Mouse (Mus musculus) v-Abl transformed pro-B cells (cell line): ENCODE data around the gene Fam114a2.

Experiments
- in situ Hi-C, 2 experiments: fragments of 400-800 bp; cut with MboI; formaldehyde crosslinking; loops; one replicate each; pipeline ENCODE4 v1.15.1; 2025; ENCODE audit not compliant: unreplicated experiment in 2 of 2

Fam114a2 gene

DNA sequence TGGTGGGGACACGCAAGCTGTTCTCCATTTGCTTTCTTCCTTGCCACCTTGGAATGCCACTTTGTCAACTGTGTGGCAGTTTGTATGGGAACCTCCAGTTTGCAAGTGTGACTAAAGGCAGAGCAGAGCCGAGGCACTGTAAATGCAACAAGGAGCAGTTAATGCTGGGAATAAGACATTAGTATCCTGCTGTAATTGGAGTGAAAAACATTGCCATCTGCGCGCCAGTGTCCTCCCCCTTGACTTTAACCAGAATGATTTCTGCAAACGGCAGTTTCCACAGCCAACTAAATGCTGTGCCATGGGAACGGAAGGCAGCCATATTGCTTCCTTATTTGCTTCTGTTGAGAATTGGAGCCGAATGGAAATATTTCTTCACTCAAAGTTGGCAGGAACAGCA lies 3.6 kb upstream of the Fam114a2 start:
- in situ Hi-C loops = no loop called here

DNA sequence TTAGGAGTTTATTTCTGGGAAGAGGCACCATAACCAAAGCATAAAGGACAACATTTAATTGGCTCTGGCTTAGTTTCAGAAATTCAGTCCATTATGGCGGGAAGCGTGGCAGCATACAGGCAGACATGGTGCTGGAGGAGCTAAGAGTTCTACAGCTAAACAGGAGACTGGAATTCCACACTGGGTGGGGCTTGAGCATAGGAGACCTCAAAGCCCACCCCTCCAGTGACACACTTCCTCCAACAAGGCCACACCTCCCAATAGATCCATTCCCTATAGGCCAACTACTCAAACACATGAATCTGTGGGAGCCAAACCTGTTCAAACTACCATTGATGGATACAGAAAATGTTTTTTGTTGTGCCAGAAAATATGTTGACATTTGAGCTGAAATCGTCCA lies 2.8 kb upstream of the Fam114a2 start:
- in situ Hi-C loops = no loop called here

DNA sequence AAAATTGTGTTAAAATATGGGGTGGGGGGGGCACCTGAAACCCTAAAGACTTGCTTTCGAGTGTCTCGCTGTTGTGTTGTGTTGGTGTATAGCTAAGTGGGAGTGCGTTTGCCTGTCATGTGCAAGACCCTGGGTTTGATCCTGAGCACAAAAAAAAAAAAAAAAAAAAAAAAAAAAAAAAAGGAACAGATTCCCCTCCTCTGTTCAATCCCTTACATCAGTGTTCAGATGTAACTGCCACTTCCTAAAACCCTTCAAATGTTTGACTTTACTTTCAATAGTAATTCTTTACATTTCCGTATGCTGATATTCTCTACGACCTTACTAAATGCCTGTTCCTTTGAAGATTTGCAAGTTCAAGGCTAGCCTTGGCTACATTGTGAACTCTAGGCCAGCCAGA lies 887 bp upstream of the Fam114a2 start:
- in situ Hi-C loops = no loop called here

DNA sequence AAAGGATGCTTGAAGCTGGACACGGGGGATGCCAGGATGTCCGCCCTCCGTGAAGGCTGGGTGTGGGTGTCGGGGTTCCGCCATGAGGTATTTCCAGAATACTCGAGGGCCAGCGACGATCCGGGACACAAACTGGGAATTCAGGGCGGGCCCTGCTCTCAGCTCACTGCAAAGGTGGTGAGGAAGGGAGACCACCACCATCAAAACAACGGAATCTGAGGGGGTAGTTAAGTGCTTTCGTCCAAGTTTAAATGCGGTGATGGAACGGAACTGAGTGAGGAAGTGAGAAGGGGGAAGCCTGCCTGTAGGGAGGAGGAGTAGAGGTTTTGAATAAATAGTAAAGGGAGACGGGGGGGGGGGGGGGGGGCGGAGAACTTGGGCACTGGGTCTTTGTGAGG lies 333 bp upstream of the Fam114a2 start:
- in situ Hi-C loops = no loop called here

DNA sequence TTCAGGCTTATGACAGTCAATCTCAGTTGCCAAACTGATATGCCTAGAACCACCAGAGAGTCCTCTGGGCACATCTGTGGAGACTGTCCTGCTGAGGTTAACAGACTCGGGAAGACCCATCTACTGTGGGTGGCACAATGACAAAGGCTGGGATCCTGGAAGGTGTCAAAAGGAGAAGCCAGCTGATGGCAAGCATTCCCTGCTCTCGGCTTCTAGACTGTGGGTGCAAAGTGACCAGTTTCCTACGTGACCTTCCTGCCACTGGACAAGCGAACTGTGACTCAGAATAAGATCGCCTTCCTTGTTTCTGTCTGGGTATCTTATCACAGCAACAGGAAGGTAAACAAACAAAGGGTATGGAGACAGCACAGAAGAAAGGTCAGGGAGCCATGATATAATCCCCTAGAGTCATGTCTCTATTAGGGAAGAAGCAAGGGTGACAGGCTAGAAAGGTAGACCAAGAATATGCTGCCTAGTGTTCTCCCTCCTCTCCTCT lies 1.4 kb downstream of the Fam114a2 start:
- in situ Hi-C loops = no loop called here

DNA sequence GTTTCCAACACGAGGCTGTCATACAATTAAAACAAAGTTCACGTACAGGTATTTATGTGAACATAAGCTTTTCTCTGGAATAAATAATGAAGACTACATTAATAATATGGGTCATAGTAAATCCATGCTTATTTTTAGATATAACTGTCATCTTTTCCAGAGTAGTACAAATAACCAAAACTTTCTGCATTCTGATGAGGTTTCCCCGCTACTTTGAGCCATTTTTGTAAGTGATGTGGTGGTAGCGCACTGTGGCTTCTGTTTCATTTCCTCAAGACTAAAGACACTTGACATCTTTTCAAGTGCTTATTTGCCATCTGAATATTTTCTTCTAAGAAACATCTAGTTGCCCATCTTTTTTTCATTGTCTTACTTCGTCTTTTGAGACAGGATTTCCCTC lies 3.2 kb downstream of the Fam114a2 start:
- in situ Hi-C loops = no loop called here

DNA sequence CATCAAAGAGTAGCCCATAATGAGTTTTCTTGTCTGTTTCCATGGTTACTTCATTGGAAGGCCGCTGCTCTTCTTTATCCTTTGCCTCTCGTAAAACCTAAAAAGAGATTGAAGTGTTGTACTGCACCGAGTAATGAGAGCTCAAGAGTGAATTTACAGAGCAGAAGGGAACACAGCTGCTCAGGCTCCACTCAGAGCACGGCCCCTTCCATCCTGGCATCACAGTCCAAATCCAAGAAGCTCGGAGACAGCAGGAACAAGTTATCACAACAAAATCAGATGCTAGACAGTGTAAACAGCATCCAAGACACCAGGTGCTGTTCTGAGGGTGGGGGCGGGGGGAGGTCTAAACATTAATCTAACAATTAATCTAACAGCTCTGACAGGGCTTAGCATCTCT lies 11.5 kb downstream of the Fam114a2 start:
- in situ Hi-C loops = no loop called here

DNA sequence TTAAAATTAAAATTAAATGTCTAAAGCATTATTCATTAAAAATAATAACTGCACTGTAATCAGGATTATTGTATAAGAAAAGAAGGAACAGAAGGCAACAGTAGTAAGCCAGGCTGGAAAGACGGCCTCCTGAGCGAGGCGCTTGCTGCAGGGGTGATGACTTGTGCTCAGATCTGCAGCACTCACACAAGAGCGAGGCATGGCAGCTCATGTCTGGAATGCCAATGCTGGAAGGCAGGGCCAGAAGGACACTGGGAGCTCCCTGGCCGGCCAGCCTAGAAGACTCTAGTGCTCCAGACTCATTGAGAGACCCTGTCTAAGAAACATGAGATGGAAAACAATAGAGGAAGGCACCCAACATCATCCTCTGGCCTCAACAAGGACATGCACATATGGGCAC lies 15.3 kb downstream of the Fam114a2 start:
- in situ Hi-C loops = no loop called here

DNA sequence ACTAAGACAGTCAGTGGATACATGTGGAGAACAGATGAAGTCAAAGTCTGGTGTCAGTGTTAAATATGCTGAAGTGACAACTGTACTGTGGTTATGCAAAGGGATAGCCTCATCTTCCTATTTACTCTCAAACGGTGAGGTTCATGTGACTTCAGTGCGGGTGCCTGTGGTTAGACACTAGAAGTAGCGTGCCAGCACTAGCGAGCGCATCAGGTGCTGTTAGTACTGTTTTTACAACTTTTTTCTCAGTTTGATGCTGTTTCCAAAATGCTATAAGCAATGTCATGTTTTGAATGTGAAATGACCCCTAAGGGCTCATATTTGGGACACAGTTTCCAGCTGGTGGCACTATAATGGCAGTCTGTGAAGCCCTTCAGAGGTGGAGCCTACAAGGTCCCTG lies 20.2 kb downstream of the Fam114a2 start:
- in situ Hi-C loops = no loop called here

DNA sequence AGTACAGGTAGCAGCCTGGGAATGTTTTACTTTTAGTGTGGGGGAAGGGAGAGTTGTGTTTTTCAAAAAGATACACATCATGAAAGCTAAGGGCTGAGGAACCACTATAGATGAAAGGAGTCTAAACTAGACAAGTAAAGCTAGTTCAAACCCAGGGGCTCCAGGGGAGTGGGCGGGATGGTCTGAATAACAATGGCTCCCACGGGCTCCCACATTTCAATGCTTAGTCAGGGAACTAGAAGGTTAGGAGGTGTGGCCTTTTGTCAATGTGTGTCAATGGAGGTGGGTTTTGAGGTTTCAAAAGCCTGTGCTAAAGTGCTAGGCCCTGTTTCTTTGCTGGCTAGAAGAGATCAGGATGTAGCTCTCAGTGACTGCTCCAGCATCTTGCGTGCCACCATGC lies 20.7 kb downstream of the Fam114a2 start:
- in situ Hi-C loops = no loop called here

DNA sequence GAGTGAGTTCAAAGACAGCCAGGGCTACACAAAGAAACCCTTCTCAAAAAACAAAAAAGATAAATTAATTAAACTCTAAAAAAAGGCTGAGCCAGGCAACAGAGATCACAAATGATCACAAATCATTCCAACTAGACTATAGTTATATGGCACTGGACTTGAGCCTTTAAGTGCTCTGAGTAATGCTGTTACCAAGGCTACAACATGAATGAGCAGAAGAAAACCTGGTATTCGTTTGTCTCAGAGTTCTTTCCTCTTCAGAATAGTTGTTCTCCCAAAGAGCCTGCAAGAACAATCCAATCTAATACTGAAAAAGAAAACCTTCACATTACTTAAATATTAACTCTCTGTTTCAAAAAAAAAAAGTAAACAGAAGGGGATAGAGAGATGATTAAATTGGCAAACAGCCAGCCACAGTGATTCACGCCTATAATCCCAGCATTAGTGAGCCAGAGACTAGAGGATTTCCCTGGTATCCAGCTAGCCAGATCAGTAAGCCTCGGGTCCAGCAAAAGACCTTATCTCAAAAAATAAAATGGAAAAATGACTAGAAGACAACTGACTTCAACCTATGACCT lies 21.9 kb downstream of the Fam114a2 start:
- in situ Hi-C loops = no loop called here

DNA sequence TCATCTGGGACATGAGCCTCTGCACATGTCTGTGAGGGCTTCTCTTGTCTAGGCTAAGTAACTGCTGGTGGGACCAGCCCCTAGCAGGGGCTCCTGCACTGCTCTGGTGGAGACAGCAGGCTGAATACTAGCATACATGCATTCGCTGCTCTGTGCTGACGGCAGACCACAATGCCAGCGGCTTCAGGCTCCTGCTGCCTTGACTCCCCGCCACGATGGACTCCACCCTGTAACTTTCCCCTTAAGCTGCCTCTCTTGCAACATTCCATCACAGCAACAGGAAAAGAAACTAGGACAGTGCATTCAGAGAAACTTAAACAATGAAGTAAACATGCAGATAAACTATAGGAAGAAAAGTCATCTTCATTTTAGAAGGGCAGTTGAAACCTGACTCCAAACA lies 30.0 kb downstream of the Fam114a2 start:
- in situ Hi-C loops = no loop called here

DNA sequence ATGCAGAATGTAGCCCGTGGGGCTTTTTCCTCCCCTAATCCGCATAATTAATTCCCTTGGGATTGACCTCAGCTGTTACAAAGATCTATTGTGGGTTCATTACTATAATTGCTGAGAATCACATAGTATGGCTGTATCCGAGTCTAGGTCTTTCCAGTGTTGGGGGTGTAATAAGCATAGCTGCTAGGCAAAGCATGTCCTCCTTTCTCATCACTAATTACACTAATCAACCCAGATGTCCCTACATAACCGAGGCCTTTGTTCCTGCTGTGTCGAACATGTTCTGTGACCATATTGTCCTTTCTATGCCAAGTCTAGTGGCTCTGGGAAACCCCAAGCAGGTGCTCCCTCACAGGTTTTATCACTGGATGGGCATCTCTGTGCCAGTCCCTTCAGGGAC lies 40.3 kb downstream of the Fam114a2 start:
- in situ Hi-C loops = loop anchor here (5.0 to 10.0 kb wide), 2 partner anchors 304 to 457 kb away; no protein-coding TSS in a partner anchor

DNA sequence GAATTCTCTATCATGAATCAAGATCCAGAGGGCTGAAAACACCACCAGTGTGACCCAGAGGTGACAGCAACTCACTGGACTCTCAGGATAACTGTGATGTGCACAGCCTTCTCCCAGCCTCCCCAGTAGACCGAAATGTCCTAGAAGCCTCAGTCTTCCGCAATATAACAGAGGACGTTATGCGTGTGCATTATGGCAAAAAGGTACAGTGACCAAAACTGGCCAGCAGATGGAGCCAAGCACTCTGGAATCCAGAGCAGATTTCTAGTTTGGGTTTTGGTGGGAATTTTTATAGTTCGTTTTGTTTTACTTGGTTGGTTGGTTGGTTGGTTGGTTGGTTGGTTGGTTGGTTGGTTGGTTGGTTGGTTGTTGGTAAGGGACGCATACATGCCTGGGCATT lies 43.3 kb downstream of the Fam114a2 start:
- in situ Hi-C loops = loop anchor here (5.0 to 10.0 kb wide), 2 partner anchors 307 to 460 kb away; no protein-coding TSS in a partner anchor

DNA sequence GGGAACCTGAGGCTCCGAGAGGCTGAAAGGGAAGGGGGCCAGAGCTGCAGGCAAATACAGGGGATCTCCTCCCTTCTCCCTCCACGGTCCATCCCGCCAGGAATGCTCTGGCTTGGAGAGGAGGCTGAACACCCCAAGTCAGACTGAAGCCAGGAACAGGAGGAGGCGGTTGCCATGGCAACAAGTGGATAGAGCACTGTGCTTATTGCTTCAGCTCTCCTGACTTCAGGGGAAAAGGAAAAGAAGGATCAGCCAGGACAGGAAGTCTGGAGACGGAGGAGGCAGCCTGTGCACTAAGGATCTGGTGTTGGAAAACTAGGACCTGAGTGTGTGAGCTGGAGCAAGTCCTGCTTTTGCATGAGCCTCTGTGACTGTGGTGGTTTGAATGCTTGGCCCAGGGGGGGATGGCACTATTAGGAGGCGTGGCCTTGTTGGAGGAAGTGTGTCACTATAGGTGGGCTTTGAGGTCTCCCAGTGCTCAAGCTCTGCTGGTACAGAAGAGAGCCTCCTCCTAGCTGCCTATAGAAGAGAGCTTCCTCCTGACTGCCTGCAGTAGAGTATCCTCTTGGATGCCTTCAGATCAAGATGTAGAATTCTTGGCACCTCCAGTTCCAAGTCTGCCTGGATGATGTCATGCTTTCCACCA lies 44.0 kb downstream of the Fam114a2 start:
- in situ Hi-C loops = loop anchor here (10.0 to 25.0 kb wide), 2 partner anchors 460 to 1962 kb away; no protein-coding TSS in a partner anchor

DNA sequence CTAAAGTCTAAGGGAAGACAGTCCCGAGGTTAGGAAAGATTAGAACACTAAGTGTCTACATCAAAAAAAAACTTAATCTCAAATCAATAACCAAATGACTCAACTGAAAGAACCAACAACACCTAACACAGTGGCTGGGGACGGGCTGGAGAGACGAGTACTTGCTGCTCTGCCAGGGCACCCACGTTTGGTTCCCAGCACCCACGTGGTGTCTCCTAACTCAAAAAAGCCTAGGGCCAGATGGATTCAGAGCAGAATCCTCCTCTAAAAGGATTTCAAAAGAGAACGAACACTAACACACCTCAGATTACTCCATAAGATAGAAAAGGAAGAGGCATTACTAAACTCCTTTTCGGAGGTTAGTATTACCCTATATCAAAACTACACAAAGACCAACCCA lies 47.4 kb downstream of the Fam114a2 start:
- in situ Hi-C loops = loop anchor here (10.0 to 25.0 kb wide), 2 partner anchors 464 to 1959 kb away; no protein-coding TSS in a partner anchor

DNA sequence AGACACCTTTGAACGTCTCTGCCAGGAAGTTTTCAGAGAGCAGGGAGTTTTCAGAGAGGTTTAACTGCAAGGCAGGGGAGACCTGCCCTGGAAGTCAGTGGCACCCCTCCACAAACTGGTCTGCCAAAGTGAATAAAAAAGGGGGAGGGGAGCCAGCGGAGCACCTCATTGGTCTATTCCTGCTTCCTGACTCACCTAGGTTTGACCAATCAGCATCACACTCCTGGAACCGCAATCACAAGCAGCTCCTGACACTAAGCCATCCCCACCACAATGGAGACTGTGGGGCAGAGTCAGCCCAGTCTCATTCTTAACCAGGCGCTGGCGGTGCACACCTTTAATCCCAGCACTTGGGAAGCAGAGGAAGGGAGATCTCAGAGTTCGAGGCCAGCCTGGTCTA lies 48.4 kb downstream of the Fam114a2 start:
- in situ Hi-C loops = loop anchor here (10.0 to 25.0 kb wide), 2 partner anchors 465 to 1958 kb away; no protein-coding TSS in a partner anchor

DNA sequence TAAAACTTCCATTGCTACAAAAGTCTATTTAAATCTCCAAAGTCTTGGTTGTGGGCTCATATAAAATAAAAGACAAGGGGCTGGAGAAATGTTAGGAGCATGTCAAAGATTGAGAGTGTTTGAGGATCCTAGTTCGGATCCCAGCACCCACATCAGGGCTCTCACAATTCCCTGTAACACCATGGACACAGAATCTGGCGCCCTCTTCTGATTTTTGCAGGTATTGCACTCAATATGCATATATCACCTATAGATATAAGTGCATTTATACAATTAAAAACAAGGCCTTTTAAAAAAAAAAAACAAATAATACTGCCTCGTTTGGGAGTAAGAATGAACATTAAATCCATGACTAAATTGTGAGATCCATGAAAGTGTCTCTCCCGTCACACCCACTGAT lies 49.7 kb downstream of the Fam114a2 start:
- in situ Hi-C loops = loop anchor here (5.0 to 25.0 kb wide), 4 partner anchors 1336 to 1956 kb away; no protein-coding TSS in a partner anchor

DNA sequence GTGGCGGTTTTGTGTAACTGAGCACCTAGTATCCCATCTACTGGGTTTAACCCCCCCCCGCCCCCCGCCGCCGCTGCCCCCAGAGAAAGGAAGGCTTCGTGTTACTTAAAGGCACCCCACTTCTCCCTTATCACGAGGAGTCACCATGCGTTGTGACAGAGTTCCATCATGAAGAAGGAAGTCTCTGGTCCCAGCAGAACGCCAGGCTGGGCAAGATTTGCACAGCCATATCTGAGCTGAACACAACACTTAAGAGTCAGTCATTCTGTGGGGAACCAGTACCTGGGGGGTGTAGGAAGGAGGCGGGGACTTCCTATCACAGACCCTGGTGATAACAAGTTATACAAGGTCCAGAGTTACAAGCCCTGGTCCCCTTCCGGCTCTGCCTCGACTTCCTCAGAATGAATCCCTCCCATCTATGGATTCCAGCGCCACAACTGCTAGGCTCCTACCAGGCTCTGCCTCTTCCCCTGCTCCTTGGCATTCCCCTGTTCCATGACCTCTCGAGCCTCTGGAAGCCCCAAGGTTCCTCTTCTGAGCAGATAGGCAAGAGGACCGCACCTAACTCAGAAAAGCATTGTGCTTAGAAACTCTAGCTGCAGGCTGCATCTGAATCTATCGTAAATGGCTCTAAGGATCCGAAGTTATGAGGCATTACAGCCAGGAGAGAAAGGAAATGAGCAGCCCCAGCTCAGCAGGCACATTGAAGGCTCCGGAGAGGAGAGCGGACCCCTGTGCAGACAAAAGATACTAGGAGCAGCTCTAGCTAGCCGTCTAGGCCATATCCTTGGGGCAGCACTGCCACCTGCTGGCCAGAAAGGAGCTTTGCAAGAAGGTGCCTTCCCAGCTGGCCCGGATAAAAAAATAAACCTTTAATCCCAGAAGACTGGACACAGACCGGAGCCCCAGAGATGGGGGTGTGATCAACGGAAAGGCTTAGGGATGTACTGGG lies 51.0 kb downstream of the Fam114a2 start:
- in situ Hi-C loops = loop anchor here (5.0 to 25.0 kb wide), 4 partner anchors 1335 to 1955 kb away; no protein-coding TSS in a partner anchor

DNA sequence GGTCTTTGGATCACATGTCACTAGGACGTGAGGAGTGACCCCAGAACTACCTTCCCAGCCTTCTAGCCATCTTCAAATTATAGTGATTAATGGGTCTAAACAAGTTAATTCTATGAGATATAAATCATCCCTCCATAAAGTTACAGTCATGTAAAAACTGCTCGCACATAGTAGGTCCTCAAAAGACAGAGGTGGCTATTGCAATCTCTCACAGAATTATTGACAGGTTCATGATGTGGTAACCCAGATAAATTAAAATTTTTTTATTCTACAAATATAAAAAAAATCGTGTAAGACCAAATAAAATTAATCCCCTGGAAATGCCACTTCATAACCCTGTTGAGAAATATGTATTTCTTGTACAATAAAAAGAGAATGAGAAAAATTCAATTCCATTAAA lies 52.6 kb downstream of the Fam114a2 start:
- in situ Hi-C loops = loop anchor here (5.0 to 25.0 kb wide), 4 partner anchors 1334 to 1954 kb away; no protein-coding TSS in a partner anchor

DNA sequence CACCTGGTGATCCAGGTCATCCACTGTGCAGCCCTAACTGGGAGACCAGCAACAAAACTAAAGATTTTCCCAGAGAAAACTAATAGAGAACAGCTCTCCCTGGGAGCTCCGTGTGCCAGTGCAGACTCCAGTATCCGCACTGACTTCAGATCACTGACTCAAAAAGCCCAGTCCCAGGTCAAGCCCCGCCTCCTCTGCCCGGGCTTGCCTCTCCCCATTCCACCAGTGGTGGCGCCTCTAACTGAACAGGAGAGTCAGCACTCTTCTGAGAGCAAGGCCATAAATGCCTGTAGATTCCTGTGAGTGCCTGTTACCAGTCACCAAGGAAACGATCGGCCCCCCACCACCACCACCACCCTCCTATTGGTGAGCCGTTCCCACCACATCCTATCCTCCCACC lies 53.4 kb downstream of the Fam114a2 start:
- in situ Hi-C loops = loop anchor here (5.0 to 25.0 kb wide), 4 partner anchors 1333 to 1953 kb away; no protein-coding TSS in a partner anchor
